Mouse (Mus musculus): ENCODE results near the gene Pgghg. TPM values are rescaled to one million over a fixed set of nuclear protein-coding genes. Genes with fewer than 3 reads are reported as not detected.

The Pgghg gene
- total and polyA plus RNA-seq, 3 experiments = 3.1 to 3.3 (median 3.2) TPM

DNA sequence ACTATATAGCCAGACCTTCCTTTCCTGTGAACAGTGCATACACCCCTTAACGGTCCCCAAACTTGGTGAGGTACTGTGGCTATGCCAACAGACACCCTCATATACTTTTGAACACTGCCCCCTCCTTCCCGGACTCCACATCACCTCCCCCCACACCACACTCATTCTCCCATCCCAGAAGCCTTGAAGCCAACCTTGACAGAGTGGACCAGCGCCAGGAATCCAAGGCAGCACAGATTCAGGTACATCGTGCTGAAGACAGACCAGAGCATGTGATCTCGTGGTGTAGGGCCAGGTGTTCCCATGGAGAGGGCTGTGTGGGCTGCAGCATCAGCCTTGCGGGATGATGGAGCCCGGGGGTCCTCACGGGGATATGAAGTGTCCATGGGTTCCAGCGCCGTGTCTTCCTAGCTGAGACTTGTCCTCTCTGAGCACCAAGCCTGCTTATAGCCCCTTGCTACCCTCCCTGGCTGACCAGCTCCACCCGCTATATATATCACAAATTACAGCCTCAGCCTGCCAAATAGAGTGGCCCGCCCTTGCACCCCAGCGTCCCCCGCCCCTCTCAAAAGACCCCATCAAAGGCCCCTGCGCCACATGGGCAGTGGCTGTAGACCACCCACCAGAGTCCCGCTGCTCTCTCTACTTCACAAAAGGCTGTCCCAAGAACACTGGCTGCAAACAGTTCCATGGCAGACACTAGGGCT is 8.8 kb downstream of the Pgghg start, which contains the start of gene Ifitm5:
Ifitm5 (minus strand) TSS at position 468 of the 707 bp plus-strand sequence.
- H3K9ac ChIP-seq (ENCODE audit: insufficient read depth, low read depth) = no peak within 1 kb of the TSS
- H3K4me1 ChIP-seq (ENCODE audit: control insufficient read depth in 1 of 2, insufficient read depth in 2 of 2) = peaks cover 3 to 49% of the 10 kb centered on the region in 2 experiments; a peak in 3 of 4 replicates
- TF ChIP-seq CTCF (conservative IDR thresholded peaks at IDR 0.05 in 1 of 2, IDR thresholded peaks at IDR 0.05 in 1 of 2; ENCODE audit: low read depth in 2 of 2, low read length in 2 of 2) (no peak), BHLHE40 (IDR thresholded peaks at IDR 0.05; ENCODE audit: low read depth, low read length) (no peak)
- no peak within 1 kb of the TSS for H3K4me2 ChIP-seq (ENCODE audit: insufficient read depth, low read depth, poor library complexity, severe bottlenecking)
- no peak within 1 kb of the TSS for H3K4me3 ChIP-seq (replicated peaks in 1 of 3; ENCODE audit: low read depth in 2 of 3, low read length in 2 of 3, poor library complexity in 1 of 3)
- dilution Hi-C loops (cut with MboI; ENCODE audit: extremely low pct_ligation_motif_present, extremely low pct_unique_long_range_greater_than_20kb, low sequenced_read_pairs) (no loop called here), in situ Hi-C loops (cut with MboI; ENCODE audit: low pct_ligation_motif_present, low pct_unique_long_range_greater_than_20kb, low sequenced_read_pairs) (loop anchor here (5.0 kb wide), 1 partner anchor 38 kb away; no protein-coding TSS in a partner anchor)
- no peaks in the 10 kb centered on the region for H3K9me3 ChIP-seq (replicated peaks; ENCODE audit: low read length)
- H3K36me3 ChIP-seq (replicated peaks in 1 of 2; ENCODE audit: control insufficient read depth in 1 of 2, insufficient read depth in 1 of 2, low read length in 1 of 2) = peaks cover 29 to 88% of the 10 kb centered on the region in 2 experiments
- no peaks in the 10 kb centered on the region for H3K27me3 ChIP-seq (replicated peaks)
- no peak for DNase-seq (ENCODE audit: extremely low read depth)
- peaks cover 5% of the 10 kb centered on the region; the same call in 1 of the 2 replicates for H3K79me2 ChIP-seq (replicated peaks; ENCODE audit: control insufficient read depth, extremely low read depth, insufficient read depth, poor library complexity, severe bottlenecking)
- no peak within 1 kb of the TSS for H3K27ac ChIP-seq (ENCODE audit: insufficient read depth, low read depth)

DNA sequence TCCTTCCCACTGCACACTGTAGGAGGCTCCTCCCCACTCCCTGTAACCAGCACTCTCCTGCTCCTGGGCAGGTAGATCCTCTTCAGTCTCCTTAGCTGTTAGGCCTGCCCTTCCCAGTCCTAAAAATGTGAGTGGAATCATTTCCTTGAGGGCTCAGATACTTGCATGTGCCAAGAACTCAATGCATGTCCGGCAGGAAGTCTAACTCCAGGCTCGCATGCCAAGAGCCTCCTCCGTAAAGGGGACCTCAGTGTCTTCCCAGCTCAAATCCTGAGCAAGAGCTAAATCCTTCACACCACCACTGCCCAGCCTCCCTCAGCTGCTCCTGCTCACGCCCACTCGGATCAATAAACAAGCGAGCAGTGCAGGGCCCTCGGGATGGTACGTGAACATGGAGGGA is 9.9 kb downstream of the Pgghg start:
- Histone ChIP-seq H3K9me3 (replicated peaks; ENCODE audit: low read length) (no peaks in the 10 kb centered on the region), H3K36me3 (replicated peaks in 1 of 2; ENCODE audit: control insufficient read depth in 1 of 2, insufficient read depth in 1 of 2, low read length in 1 of 2) (peaks cover 26 to 77% of the 10 kb centered on the region in 2 experiments), H3K4me3 (replicated peaks in 1 of 3; ENCODE audit: low read depth in 2 of 3, low read length in 2 of 3, poor library complexity in 1 of 3) (no peak overlapping the region), H3K9ac (ENCODE audit: insufficient read depth, low read depth) (no peak overlapping the region), H3K27me3 (replicated peaks) (no peaks in the 10 kb centered on the region), H3K4me2 (ENCODE audit: insufficient read depth, low read depth, poor library complexity, severe bottlenecking) (no peak overlapping the region), H3K79me2 (replicated peaks; ENCODE audit: control insufficient read depth, extremely low read depth, insufficient read depth, poor library complexity, severe bottlenecking) (peaks cover 5% of the 10 kb centered on the region; the same call in 1 of the 2 replicates), H3K4me1 (ENCODE audit: control insufficient read depth in 1 of 2, insufficient read depth in 2 of 2) (peaks cover 3 to 49% of the 10 kb centered on the region in 2 experiments), H3K27ac (ENCODE audit: insufficient read depth, low read depth) (no peak overlapping the region)
- in situ Hi-C loops (cut with MboI; ENCODE audit: low pct_ligation_motif_present, low pct_unique_long_range_greater_than_20kb, low sequenced_read_pairs) = no loop called here
- TF ChIP-seq MAX (IDR thresholded peaks at IDR 0.05; ENCODE audit: low read length) = no peak
- 0 out of 2 replicates have a peak, but pooled peaks have one; percentile 9 for TF ChIP-seq POLR2AphosphoS2 (IDR thresholded peaks at IDR 0.05; ENCODE audit: low read depth, low read length)
- dilution Hi-C loops (cut with MboI; ENCODE audit: extremely low pct_ligation_motif_present, extremely low pct_unique_long_range_greater_than_20kb, low sequenced_read_pairs) = no loop called here
- DNase-seq (ENCODE audit: extremely low read depth) = no peak

DNA sequence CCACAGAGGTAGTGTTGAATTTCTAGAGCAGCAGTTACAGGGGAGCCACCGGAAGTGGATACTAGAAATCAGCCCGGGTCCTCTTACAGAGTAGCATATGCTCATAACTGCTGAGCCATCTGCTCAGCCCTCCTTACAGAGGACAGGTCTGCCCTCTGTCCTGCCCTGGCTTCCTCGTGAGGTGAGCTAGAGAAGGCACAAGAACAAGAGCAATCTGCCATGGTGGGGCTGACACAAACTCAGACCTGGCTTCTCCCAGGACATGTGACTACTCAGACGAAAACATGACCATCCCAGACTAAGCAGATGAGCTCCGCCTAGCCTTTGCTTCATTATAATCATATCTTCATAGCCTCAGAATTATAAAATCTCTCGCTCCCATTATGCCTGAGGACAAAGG is 10.6 kb downstream of the Pgghg start:
- no peaks in the 10 kb centered on the region for H3K27me3 ChIP-seq (replicated peaks)
- in situ Hi-C loops (cut with MboI; ENCODE audit: low pct_ligation_motif_present, low pct_unique_long_range_greater_than_20kb, low sequenced_read_pairs) (no loop called here), dilution Hi-C loops (cut with MboI; ENCODE audit: extremely low pct_ligation_motif_present, extremely low pct_unique_long_range_greater_than_20kb, low sequenced_read_pairs) (no loop called here)
- H3K27ac ChIP-seq (ENCODE audit: insufficient read depth, low read depth) = no peak overlapping the region
- no peak overlapping the region for H3K9ac ChIP-seq (ENCODE audit: insufficient read depth, low read depth)
- TF ChIP-seq IRF4 (IDR thresholded peaks at IDR 0.05; ENCODE audit: low read depth, low read length) (no peak), EP300 (IDR thresholded peaks at IDR 0.05; ENCODE audit: low read length) (no peak), USF1 (IDR thresholded peaks at IDR 0.05; ENCODE audit: low read depth, low read length) (no peak), ZMIZ1 (IDR thresholded peaks at IDR 0.05; ENCODE audit: low read depth, low read length) (no peak), JUND (conservative IDR thresholded peaks at IDR 0.05; ENCODE audit: low read depth, low read length) (no peak), TBP (conservative IDR thresholded peaks at IDR 0.05; ENCODE audit: low read depth, low read length) (no peak), GABPA (IDR thresholded peaks at IDR 0.05; ENCODE audit: insufficient replicate concordance, low read depth, low read length) (no peak), MYC (IDR thresholded peaks at IDR 0.05; ENCODE audit: low read depth, low read length) (no peak), MAZ (IDR thresholded peaks at IDR 0.05; ENCODE audit: low read depth, low read length) (no peak), MEF2A (IDR thresholded peaks at IDR 0.05; ENCODE audit: borderline replicate concordance, low read depth, low read length) (no peak), USF2 (conservative IDR thresholded peaks at IDR 0.05; ENCODE audit: low read depth, low read length) (no peak), ELF1 (IDR thresholded peaks at IDR 0.05; ENCODE audit: low read depth, low read length) (no peak), CHD1 (IDR thresholded peaks at IDR 0.05; ENCODE audit: low read depth, low read length) (no peak)
- peaks cover 23 to 70% of the 10 kb centered on the region in 2 experiments for H3K36me3 ChIP-seq (replicated peaks in 1 of 2; ENCODE audit: control insufficient read depth in 1 of 2, insufficient read depth in 1 of 2, low read length in 1 of 2)
- DNase-seq (ENCODE audit: extremely low read depth) = no peak
- no peak overlapping the region for H3K4me3 ChIP-seq (replicated peaks in 1 of 3; ENCODE audit: low read depth in 2 of 3, low read length in 2 of 3, poor library complexity in 1 of 3)
- peaks cover 5% of the 10 kb centered on the region; the same call in 1 of the 2 replicates for H3K79me2 ChIP-seq (replicated peaks; ENCODE audit: control insufficient read depth, extremely low read depth, insufficient read depth, poor library complexity, severe bottlenecking)
- no peak overlapping the region for H3K4me2 ChIP-seq (ENCODE audit: insufficient read depth, low read depth, poor library complexity, severe bottlenecking)
- H3K9me3 ChIP-seq (replicated peaks; ENCODE audit: low read length) = no peaks in the 10 kb centered on the region
- peaks cover 3 to 56% of the 10 kb centered on the region in 2 experiments for H3K4me1 ChIP-seq (ENCODE audit: control insufficient read depth in 1 of 2, insufficient read depth in 2 of 2)
